Mouse (Mus musculus): Measurements from ENCODE around the gene Hs2st1. TPM values are rescaled to one million over a fixed set of nuclear protein-coding genes. Genes with fewer than 3 reads are reported as not detected.

Gene Hs2st1
- polyA plus RNA-seq, 1 experiment from 2014 or later: 1.5 TPM

GRCm38 (mm10) chr3:144592992-144593785 is 23.2 kb upstream of the Hs2st1 start:
- no peaks in the 10 kb centered on the region for H3K4me1 ChIP-seq (ENCODE audit: insufficient read depth)
- WGBS (ENCODE audit: insufficient replicate concordance): 78% methylated on average over 9 of the region's 9 CpGs
- H3K9me3 ChIP-seq (ENCODE audit: low read length): no peaks in the 10 kb centered on the region
- TF ChIP-seq EP300 (IDR thresholded peaks at IDR 0.05; ENCODE audit: low read depth): no peak
- TF ChIP-seq CTCF (IDR thresholded peaks at IDR 0.05; ENCODE audit: low read depth): no peak
- H3K4me2 ChIP-seq (ENCODE audit: low read depth, low read length): no peak overlapping the region
- no peak overlapping the region for H3K4me3 ChIP-seq (ENCODE audit: low read depth, low read length)
- H3K9ac ChIP-seq (replicated peaks): no peak overlapping the region
- DNase-seq (no peak), ATAC-seq (no peak)
- H3K36me3 ChIP-seq (replicated peaks; ENCODE audit: insufficient read depth, low read length): peaks cover 44% of the 10 kb centered on the region
- H3K27me3 ChIP-seq (ENCODE audit: insufficient read depth, low read length): no peaks in the 10 kb centered on the region
- no peak overlapping the region for H3K27ac ChIP-seq (ENCODE audit: low read depth)

DNA sequence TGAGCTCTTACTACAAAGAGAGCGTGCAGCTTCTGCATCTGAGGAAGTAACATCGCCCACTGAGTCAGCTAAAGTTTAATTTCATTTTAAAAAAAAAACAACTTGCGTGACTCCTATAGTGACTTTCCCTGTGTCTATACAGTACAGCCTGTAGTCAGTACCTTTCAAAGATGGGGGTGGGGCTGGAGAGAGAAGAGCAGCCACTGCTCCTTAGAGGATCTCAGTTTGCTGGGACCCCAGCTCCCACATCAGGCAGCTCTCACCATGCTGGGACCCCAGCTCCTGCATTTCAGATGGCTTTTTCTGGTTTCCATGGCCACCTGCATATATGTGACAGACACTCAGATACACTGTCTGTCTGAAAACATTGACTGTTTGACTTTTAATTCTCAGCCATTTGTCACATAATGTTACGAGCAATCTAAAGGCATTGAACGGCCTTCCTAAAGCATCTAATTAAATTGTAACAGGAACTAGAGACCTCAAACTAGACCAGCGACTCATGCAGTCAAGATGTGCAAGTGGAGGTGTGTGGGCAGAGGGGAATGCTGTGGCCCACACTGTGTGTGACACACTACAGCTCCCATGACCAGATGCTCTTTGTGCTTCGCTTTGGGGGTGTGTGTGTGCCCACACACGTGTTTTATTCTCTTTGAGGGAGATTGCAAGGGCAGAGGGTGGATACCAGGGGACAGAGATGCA is 19.4 kb upstream of the Hs2st1 start:
- DNase-seq (no peak), ATAC-seq (no peak)
- Histone ChIP-seq H3K4me3 (ENCODE audit: low read depth, low read length) (no peak overlapping the region), H3K4me1 (ENCODE audit: insufficient read depth) (peaks cover 26% of the 10 kb centered on the region), H3K9ac (replicated peaks) (no peak overlapping the region), H3K4me2 (ENCODE audit: low read depth, low read length) (no peak overlapping the region), H3K27ac (ENCODE audit: low read depth) (no peak overlapping the region), H3K27me3 (ENCODE audit: insufficient read depth, low read length) (no peaks in the 10 kb centered on the region), H3K36me3 (replicated peaks; ENCODE audit: insufficient read depth, low read length) (peaks cover 35% of the 10 kb centered on the region), H3K9me3 (ENCODE audit: low read length) (no peaks in the 10 kb centered on the region)
- TF ChIP-seq EP300 (IDR thresholded peaks at IDR 0.05; ENCODE audit: low read depth) (no peak), CTCF (IDR thresholded peaks at IDR 0.05; ENCODE audit: low read depth) (no peak)
- 75% methylated on average over 8 of the region's 8 CpGs for WGBS (ENCODE audit: insufficient replicate concordance)

DNA sequence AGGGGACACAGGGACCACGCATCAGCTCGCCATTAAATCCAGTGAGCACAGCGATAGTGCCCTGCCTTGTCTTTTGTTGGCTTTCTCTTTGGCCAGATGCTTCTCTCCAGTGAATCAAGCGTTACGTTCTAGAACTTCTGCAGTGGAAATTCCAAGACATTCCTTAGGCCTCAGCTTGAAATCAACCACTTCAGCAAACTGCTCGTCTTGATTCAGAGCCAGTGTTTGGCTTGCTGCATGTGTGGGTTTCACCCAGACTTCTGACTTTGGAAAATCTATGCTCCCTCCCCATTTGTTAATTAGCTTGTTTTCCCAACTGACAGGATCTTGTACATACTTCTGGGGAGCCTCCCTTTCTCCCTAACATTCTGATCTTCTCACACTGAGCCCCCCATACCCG is 16.8 kb upstream of the Hs2st1 start:
- no peak overlapping the region for H3K9ac ChIP-seq (replicated peaks)
- peaks cover 32% of the 10 kb centered on the region; the same call in 1 of the 2 replicates for H3K36me3 ChIP-seq (replicated peaks; ENCODE audit: insufficient read depth, low read length)
- no peak for DNase-seq
- no peaks in the 10 kb centered on the region for H3K27me3 ChIP-seq (ENCODE audit: insufficient read depth, low read length)
- no peak overlapping the region for H3K27ac ChIP-seq (ENCODE audit: low read depth)
- 86% methylated on average over 7 of the region's 7 CpGs for WGBS (ENCODE audit: insufficient replicate concordance)
- no peaks in the 10 kb centered on the region for H3K9me3 ChIP-seq (ENCODE audit: low read length)
- no peak overlapping the region for H3K4me2 ChIP-seq (ENCODE audit: low read depth, low read length)
- H3K4me1 ChIP-seq (ENCODE audit: insufficient read depth): peaks cover 40% of the 10 kb centered on the region
- ATAC-seq: no peak
- H3K4me3 ChIP-seq (ENCODE audit: low read depth, low read length): no peak overlapping the region
- TF ChIP-seq EP300 (IDR thresholded peaks at IDR 0.05; ENCODE audit: low read depth) (no peak), CTCF (IDR thresholded peaks at IDR 0.05; ENCODE audit: low read depth) (no peak)

- peaks cover 21% of the 10 kb centered on the region for H3K36me3 ChIP-seq (replicated peaks; ENCODE audit: insufficient read depth, low read length)
- no peak overlapping the region for H3K9ac ChIP-seq (replicated peaks)
- 57% methylated on average over 6 of the region's 6 CpGs for WGBS (ENCODE audit: insufficient replicate concordance)
- no peak overlapping the region for H3K4me3 ChIP-seq (ENCODE audit: low read depth, low read length)
- peak overlapping the region; percentile 52 for H3K27ac ChIP-seq (ENCODE audit: low read depth)
- ATAC-seq (no peak), DNase-seq (no peak)
- H3K4me1 ChIP-seq (ENCODE audit: insufficient read depth): peaks cover 45% of the 10 kb centered on the region
- H3K9me3 ChIP-seq (ENCODE audit: low read length): no peaks in the 10 kb centered on the region
- H3K27me3 ChIP-seq (ENCODE audit: insufficient read depth, low read length): no peaks in the 10 kb centered on the region
- H3K4me2 ChIP-seq (ENCODE audit: low read depth, low read length): peak overlapping the region; percentile 14; the same call in 1 of the 2 replicates
- TF ChIP-seq CTCF (IDR thresholded peaks at IDR 0.05; ENCODE audit: low read depth): no peak
- no peak for TF ChIP-seq EP300 (IDR thresholded peaks at IDR 0.05; ENCODE audit: low read depth)
These were observed 15.0 kb upstream of the Hs2st1 start for GRCm38 (mm10) chr3:144584789-144585553.

- Histone ChIP-seq H3K27me3 (ENCODE audit: insufficient read depth, low read length) (no peaks in the 10 kb centered on the region), H3K4me1 (ENCODE audit: insufficient read depth) (peaks cover 45% of the 10 kb centered on the region), H3K9ac (replicated peaks) (no peak overlapping the region), H3K9me3 (ENCODE audit: low read length) (no peaks in the 10 kb centered on the region), H3K4me3 (ENCODE audit: low read depth, low read length) (no peak overlapping the region), H3K36me3 (replicated peaks; ENCODE audit: insufficient read depth, low read length) (peaks cover 22% of the 10 kb centered on the region), H3K27ac (ENCODE audit: low read depth) (peak overlapping the region; percentile 52), H3K4me2 (ENCODE audit: low read depth, low read length) (peak overlapping the region; percentile 44)
- 59% methylated on average over 5 of the region's 5 CpGs for WGBS (ENCODE audit: insufficient replicate concordance)
- TF ChIP-seq EP300 (IDR thresholded peaks at IDR 0.05; ENCODE audit: low read depth) (no peak), CTCF (IDR thresholded peaks at IDR 0.05; ENCODE audit: low read depth) (no peak)
- no peak for DNase-seq
- ATAC-seq: peak; percentile 75
These were observed 13.8 kb upstream of the Hs2st1 start for GRCm38 (mm10) chr3:144583789-144584188.

- no peak for ATAC-seq
- H3K27ac ChIP-seq (ENCODE audit: low read depth): no peak overlapping the region; the same call in 1 of the 2 replicates
- no peaks in the 10 kb centered on the region for H3K27me3 ChIP-seq (ENCODE audit: insufficient read depth, low read length)
- H3K36me3 ChIP-seq (replicated peaks; ENCODE audit: insufficient read depth, low read length): peaks cover 25% of the 10 kb centered on the region
- no peak overlapping the region for H3K4me2 ChIP-seq (ENCODE audit: low read depth, low read length)
- DNase-seq: no peak
- H3K4me1 ChIP-seq (ENCODE audit: insufficient read depth): peaks cover 51% of the 10 kb centered on the region
- H3K9me3 ChIP-seq (ENCODE audit: low read length): no peaks in the 10 kb centered on the region
- H3K4me3 ChIP-seq (ENCODE audit: low read depth, low read length): no peak overlapping the region
- WGBS (ENCODE audit: insufficient replicate concordance): 58% methylated on average over 4 of the region's 4 CpGs
- no peak overlapping the region for H3K9ac ChIP-seq (replicated peaks)
- no peak for TF ChIP-seq EP300 (IDR thresholded peaks at IDR 0.05; ENCODE audit: low read depth)
- TF ChIP-seq CTCF (IDR thresholded peaks at IDR 0.05; ENCODE audit: low read depth): no peak
These were observed 12.3 kb upstream of the Hs2st1 start for GRCm38 (mm10) chr3:144582306-144582705.

Data from liver, postnatal 0 days (tissue).